Mouse (Mus musculus) 3134 (cell line): ENCODE measurements around the gene Sf3a3.

ENCODE experiments used
- DNase-seq: peaks from one replicate; pipeline ENCODE4 v3.0.0-alpha.2; 2011; ENCODE audit warnings: low spot score; ENCODE audit not compliant: insufficient read length; ENCODE audit errors: extremely low read depth

The Sf3a3 gene

DNA sequence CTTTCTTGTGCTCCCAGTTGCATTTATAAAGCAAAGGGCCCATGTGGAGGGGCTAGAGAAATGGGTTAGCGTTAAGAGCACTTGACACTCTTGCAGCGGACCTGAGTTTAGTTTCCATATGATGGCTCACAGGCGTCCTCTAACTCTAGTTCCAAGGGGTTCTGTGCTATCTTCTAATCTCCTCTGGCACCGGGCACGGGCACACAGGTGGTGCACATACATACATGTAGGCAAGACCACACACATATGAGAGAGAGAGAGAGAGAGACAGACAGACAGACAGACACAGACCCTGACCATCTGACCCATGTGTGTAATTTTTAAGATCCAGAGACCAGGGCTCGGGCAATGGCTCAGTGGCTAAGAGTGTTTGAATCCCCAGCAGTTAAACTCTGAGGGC lies 59.4 kb downstream of the Sf3a3 start:
- DNase-seq, result no peak

- DNase-seq, result no peak
Observed at GRCm38 (mm10) chr4:124774429-124774828, 59.9 kb downstream of the Sf3a3 start.

DNA sequence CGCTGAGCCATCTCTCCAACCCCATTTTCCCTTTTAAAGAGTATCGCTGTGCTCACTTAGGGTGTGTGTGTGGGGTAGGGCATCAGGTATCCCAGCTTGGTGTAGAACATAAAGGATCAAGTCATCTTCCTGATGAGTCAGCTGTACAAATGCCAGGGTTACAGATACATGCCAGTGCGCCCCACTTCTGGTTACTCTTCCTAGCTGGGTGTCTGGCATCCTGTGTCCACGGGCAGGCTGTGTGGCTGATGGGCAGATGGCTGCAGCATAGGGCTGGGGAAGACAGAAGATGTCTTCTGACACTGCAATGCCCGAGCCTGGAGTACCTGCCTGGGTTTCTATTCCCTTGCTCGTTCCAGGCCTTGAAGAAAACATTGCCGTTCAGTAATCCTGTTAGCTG lies 66.8 kb downstream of the Sf3a3 start:
- no peak for DNase-seq
